Mouse (Mus musculus): ENCODE measurements around the gene Chrng. TPM values are rescaled to one million over a fixed set of nuclear protein-coding genes. Genes with fewer than 3 reads are reported as not detected.

Chrng gene
- polyA plus RNA-seq, 1 experiment = not detected

- Histone ChIP-seq H3K4me1 (ENCODE audit: control insufficient read depth, insufficient read depth, low read length) (no peaks in the 10 kb centered on the region), H3K4me3 (ENCODE audit: insufficient read depth, low read length) (no peak within 1 kb of the TSS), H3K27ac (ENCODE audit: insufficient read depth, low read length) (no peak within 1 kb of the TSS)
- no peak for TF ChIP-seq POLR2A (IDR thresholded peaks at IDR 0.05; ENCODE audit: low read depth, low read length)
- TF ChIP-seq CTCF (IDR thresholded peaks at IDR 0.05; ENCODE audit: borderline replicate concordance, insufficient read depth, low read length) = no peak
Observed at GRCm38 (mm10) chr1:87190429-87190828, 14.0 kb upstream of the Chrng start, which contains the start of gene Chrnd. Chrnd (plus strand) TSS chr1:87190607.

DNA sequence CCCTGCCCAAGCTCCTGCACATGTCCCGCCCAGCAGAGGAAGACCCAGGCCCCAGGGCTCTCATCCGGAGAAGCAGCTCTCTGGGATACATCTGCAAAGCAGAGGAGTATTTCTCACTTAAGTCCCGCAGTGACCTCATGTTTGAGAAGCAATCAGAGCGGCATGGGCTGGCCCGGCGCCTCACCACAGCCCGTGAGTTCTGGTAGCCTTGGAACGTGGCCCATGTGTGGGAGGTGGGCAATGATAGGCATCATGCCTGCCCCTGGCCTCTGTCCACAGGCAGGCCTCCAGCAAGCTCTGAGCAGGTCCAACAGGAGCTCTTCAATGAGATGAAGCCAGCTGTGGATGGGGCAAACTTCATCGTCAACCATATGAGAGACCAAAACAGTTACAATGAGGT is 7.2 kb upstream of the Chrng start:
- Histone ChIP-seq H3K4me3 (ENCODE audit: insufficient read depth, low read length) (no peak overlapping the region), H3K4me1 (ENCODE audit: control insufficient read depth, insufficient read depth, low read length) (no peaks in the 10 kb centered on the region), H3K27ac (ENCODE audit: insufficient read depth, low read length) (no peak overlapping the region)
- TF ChIP-seq CTCF (IDR thresholded peaks at IDR 0.05; ENCODE audit: borderline replicate concordance, insufficient read depth, low read length) (no peak), POLR2A (IDR thresholded peaks at IDR 0.05; ENCODE audit: low read depth, low read length) (no peak)

DNA sequence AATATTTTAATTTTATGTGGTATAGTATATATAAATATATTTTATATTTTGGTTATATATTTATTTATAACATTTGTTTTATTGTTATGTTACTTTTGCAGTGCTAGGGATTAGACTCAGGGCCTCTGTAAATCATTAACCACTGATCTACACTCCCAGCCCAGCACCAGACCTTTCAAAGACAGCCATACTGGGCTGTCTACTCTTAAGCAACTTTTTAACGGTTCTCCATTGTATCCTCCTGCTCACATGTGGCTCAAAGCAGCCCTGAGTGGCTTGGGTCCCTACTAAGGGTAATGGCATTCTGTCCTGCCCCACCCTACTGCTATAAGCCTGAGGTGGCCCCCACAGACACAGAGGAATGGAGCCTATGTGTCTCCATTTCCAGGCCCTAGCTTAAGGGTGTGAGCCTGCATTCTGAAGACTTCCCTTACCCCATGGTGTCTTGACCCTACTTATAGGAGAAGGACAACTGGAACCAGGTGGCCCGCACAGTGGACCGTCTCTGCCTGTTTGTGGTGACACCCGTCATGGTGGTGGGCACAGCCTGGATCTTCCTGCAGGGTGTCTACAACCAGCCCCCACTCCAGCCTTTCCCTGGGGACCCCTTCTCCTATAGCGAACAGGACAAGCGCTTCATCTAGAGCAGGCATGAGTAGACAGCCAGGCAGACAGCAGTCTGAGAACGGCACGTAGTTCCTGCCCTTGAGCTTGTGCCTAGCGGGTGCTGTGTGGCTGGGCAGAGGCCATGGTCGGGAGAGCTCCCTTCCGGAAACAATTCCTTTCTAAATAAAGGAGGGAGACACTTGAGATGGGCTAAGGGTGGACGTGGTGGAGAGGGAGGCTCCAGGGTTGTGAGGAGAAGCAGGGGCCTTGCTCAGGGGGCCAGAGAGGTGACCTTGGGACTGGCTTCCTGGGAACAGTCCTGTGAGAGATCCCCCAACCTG is 6.1 kb upstream of the Chrng start:
- H3K27ac ChIP-seq (ENCODE audit: insufficient read depth, low read length) = no peak overlapping the region
- TF ChIP-seq POLR2A (IDR thresholded peaks at IDR 0.05; ENCODE audit: low read depth, low read length) (no peak), CTCF (IDR thresholded peaks at IDR 0.05; ENCODE audit: borderline replicate concordance, insufficient read depth, low read length) (no peak)
- H3K4me1 ChIP-seq (ENCODE audit: control insufficient read depth, insufficient read depth, low read length) = no peaks in the 10 kb centered on the region
- H3K4me3 ChIP-seq (ENCODE audit: insufficient read depth, low read length) = no peak overlapping the region

GRCm38 (mm10) chr1:87200811-87201210 is 3.6 kb upstream of the Chrng start:
- Histone ChIP-seq H3K4me3 (ENCODE audit: insufficient read depth, low read length) (no peak overlapping the region), H3K27ac (ENCODE audit: insufficient read depth, low read length) (no peak overlapping the region), H3K4me1 (ENCODE audit: control insufficient read depth, insufficient read depth, low read length) (no peaks in the 10 kb centered on the region)
- TF ChIP-seq CTCF (IDR thresholded peaks at IDR 0.05; ENCODE audit: borderline replicate concordance, insufficient read depth, low read length) (no peak), POLR2A (IDR thresholded peaks at IDR 0.05; ENCODE audit: low read depth, low read length) (no peak)

- TF ChIP-seq POLR2A (IDR thresholded peaks at IDR 0.05; ENCODE audit: low read depth, low read length) (no peak), CTCF (IDR thresholded peaks at IDR 0.05; ENCODE audit: borderline replicate concordance, insufficient read depth, low read length) (no peak)
- H3K4me1 ChIP-seq (ENCODE audit: control insufficient read depth, insufficient read depth, low read length) = no peaks in the 10 kb centered on the region
- H3K4me3 ChIP-seq (ENCODE audit: insufficient read depth, low read length) = no peak overlapping the region
- H3K27ac ChIP-seq (ENCODE audit: insufficient read depth, low read length) = no peak overlapping the region
Observed at GRCm38 (mm10) chr1:87201848-87202247, 2.6 kb upstream of the Chrng start.

DNA sequence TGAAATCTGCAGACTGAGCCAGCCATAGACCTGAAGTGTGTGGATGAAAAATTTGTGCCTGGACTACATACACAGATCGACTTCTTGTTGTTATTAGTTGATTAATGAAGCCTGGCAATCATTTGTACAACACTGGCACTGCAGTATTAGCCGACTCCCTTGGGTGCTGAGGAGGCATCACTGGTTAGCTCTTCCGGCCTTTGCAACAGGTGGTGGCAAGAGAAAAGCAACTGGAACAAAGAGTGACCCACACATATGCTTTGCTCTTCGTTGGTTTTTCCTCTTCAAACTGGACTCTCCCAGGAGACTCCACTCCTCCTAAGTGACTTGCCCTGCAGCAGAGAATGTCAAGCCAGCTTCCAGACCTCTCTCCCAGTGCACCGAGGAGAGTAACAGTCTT is 678 bp upstream of the Chrng start:
- TF ChIP-seq POLR2A (IDR thresholded peaks at IDR 0.05; ENCODE audit: low read depth, low read length) = no peak
- TF ChIP-seq CTCF (IDR thresholded peaks at IDR 0.05; ENCODE audit: borderline replicate concordance, insufficient read depth, low read length) = no peak
- Histone ChIP-seq H3K27ac (ENCODE audit: insufficient read depth, low read length) (no peak overlapping the region), H3K4me1 (ENCODE audit: control insufficient read depth, insufficient read depth, low read length) (no peaks in the 10 kb centered on the region), H3K4me3 (ENCODE audit: insufficient read depth, low read length) (no peak overlapping the region)

DNA sequence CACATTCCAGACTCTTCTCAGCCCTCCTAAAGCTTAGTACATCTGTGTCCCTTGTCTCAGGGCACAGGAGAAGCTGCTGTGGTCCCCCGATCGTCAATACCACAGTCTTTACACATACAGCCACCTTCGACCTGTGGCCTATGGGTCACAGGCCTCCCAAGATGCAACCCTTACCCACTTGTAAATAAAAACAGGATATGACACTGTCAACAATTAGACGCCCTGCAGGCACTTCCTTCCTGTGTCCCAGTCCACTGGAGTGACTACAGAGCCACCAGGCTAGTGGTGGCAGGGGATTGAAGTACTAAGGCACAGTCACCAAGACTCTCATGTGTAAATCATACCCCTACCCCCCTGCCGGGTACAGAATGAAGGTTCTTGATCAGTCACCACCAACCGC is 581 bp downstream of the Chrng start:
- no peak overlapping the region for H3K27ac ChIP-seq (ENCODE audit: insufficient read depth, low read length)
- H3K4me3 ChIP-seq (ENCODE audit: insufficient read depth, low read length) = no peak overlapping the region

GRCm38 (mm10) chr1:87205502-87205901 is 1.0 kb downstream of the Chrng start:
- no peak overlapping the region for H3K4me3 ChIP-seq (ENCODE audit: insufficient read depth, low read length)
- no peak overlapping the region for H3K27ac ChIP-seq (ENCODE audit: insufficient read depth, low read length)
- TF ChIP-seq POLR2A (IDR thresholded peaks at IDR 0.05; ENCODE audit: low read depth, low read length) (no peak), CTCF (IDR thresholded peaks at IDR 0.05; ENCODE audit: borderline replicate concordance, insufficient read depth, low read length) (no peak)
- H3K4me1 ChIP-seq (ENCODE audit: control insufficient read depth, insufficient read depth, low read length) = no peaks in the 10 kb centered on the region

More for the DNA sequence above, 581 bp downstream of the Chrng start:
- no peaks in the 10 kb centered on the region for H3K4me1 ChIP-seq (ENCODE audit: control insufficient read depth, insufficient read depth, low read length)
- no peak for TF ChIP-seq CTCF (IDR thresholded peaks at IDR 0.05; ENCODE audit: borderline replicate concordance, insufficient read depth, low read length)
- TF ChIP-seq POLR2A (IDR thresholded peaks at IDR 0.05; ENCODE audit: low read depth, low read length) = no peak

DNA sequence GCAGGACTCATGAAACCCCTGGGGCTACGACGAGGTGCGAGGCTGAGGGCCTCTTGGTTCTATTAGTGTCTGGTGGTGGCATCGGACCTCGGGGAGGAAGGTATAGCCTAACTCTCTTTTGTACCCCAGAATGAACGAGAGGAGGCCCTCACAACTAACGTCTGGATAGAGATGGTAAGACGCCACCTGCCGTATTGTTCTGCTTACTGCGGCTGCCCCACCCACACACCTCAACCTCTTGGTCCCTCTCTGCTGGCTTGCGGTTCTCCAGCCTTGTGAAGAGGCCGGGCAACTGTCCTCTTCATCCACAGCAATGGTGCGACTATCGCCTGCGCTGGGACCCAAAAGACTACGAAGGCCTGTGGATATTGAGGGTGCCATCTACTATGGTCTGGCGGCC is 1.9 kb downstream of the Chrng start:
- H3K4me3 ChIP-seq (ENCODE audit: insufficient read depth, low read length) = no peak overlapping the region
- TF ChIP-seq POLR2A (IDR thresholded peaks at IDR 0.05; ENCODE audit: low read depth, low read length) (no peak), CTCF (IDR thresholded peaks at IDR 0.05; ENCODE audit: borderline replicate concordance, insufficient read depth, low read length) (no peak)
- no peak overlapping the region for H3K27ac ChIP-seq (ENCODE audit: insufficient read depth, low read length)
- H3K4me1 ChIP-seq (ENCODE audit: control insufficient read depth, insufficient read depth, low read length) = no peaks in the 10 kb centered on the region

GRCm38 (mm10) chr1:87211431-87211830 is 7.0 kb downstream of the Chrng start:
- Histone ChIP-seq H3K27ac (ENCODE audit: insufficient read depth, low read length) (no peak overlapping the region), H3K4me3 (ENCODE audit: insufficient read depth, low read length) (no peak overlapping the region), H3K4me1 (ENCODE audit: control insufficient read depth, insufficient read depth, low read length) (no peaks in the 10 kb centered on the region; the same call in 1 of the 2 replicates)
- TF ChIP-seq POLR2A (IDR thresholded peaks at IDR 0.05; ENCODE audit: low read depth, low read length) (no peak), CTCF (IDR thresholded peaks at IDR 0.05; ENCODE audit: borderline replicate concordance, insufficient read depth, low read length) (no peak)
